Mouse (Mus musculus) small intestine, adult 2 months (tissue): Measurements from ENCODE around the gene Fbxl7. TPM values are rescaled to one million over a fixed set of nuclear protein-coding genes. Genes with fewer than 3 reads are reported as not detected.

Experiments used
- H3K27ac ChIP-seq: fragments of 200-500 bp; 2 replicates; pipeline ENCODE4 v1.5.1; 2012; ENCODE audit warnings: low read depth, low read length, control low read depth, inconsistent platforms; ENCODE audit not compliant: insufficient read depth
- H3K27me3 ChIP-seq: fragments of 200-500 bp; 2 replicates; pipeline ENCODE4 v1.6.1; 2012; ENCODE audit warnings: mild to moderate bottlenecking, moderate library complexity, low read length, inconsistent platforms; ENCODE audit not compliant: control insufficient read depth, insufficient read depth
- H3K36me3 ChIP-seq: fragments of 200-500 bp; 2 replicates; pipeline ENCODE4 v1.6.1; 2012; ENCODE audit warnings: mild to moderate bottlenecking, low read length, control low read depth, inconsistent platforms; ENCODE audit not compliant: control insufficient read depth, insufficient read depth
- H3K4me1 ChIP-seq: fragments of 200-500 bp; 2 replicates; pipeline ENCODE4 v1.6.1; 2012; ENCODE audit warnings: low read length, inconsistent platforms, mixed read lengths; ENCODE audit not compliant: control insufficient read depth, insufficient read depth, insufficient read length
- H3K4me3 ChIP-seq: fragments of 200-500 bp; 2 replicates; pipeline ENCODE4 v1.5.1; 2012; ENCODE audit warnings: low read depth, mild to moderate bottlenecking, control low read depth, inconsistent platforms, low read length, moderate library complexity
- CTCF ChIP-seq: fragments of 200-500 bp; IDR thresholded peaks from 2 replicates; pipeline ENCODE4 v1.5.1; 2012; ENCODE audit warnings: low read depth, mild to moderate bottlenecking, control low read depth, inconsistent platforms, low read length, moderate library complexity, mixed read lengths; ENCODE audit not compliant: insufficient replicate concordance, insufficient read length; ENCODE audit errors: extremely low read depth
- POLR2A ChIP-seq: fragments of 200-500 bp; IDR thresholded peaks from 2 replicates; pipeline ENCODE4 v1.6.1; 2012; ENCODE audit warnings: low read depth, mild to moderate bottlenecking, control low read depth, inconsistent platforms, low read length, moderate library complexity
- WGBS: fragments of 180-500 bp; shearing (Covaris S2); methylation state at CpG from one replicate; pipeline ENCODE4 v1.1.7; 2018; 5-methylcytosine and 5-hydroxymethylcytosine counted together
- polyA plus RNA-seq: library from polyadenylated mRNA; depleted of rRNA; stranded (reverse); fragments of >200 nt; gene quantifications from 2 replicates; pipeline ENCODE4 v1.2.3, GENCODE M21; 2012

Gene Fbxl7
- polyA plus RNA-seq, 1 experiment: 1.2 TPM

DNA sequence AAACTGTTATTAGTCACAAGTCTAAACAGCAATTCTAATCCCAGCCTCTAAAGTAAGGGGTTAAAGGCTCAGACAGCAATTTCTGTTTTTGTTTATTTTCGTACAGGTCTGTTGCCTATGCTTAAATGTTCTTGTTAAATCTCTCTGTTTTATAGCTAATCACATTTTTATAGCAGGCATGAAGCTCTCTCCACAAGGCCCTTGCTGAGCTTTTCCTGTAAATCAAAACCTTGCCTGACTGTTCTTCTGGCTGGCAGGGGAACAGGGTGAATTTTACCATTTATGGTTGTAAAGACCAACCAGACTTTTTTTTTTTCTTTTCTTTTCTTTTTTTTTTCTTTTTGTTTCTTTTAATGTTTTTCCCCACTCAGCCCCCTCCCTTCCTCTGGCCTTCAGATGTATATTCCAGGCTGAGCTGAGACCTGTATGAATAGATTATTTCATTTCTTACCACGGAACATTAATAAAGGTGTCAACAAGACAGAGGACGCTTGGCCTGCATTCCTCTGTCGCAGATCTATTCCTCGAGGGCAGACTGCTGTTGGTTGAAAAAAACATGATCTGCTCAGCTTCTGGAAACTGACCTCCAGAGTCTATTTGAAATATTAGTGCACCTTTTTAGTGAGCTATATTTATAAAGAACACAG is 176.9 kb downstream of the Fbxl7 start:
- TF ChIP-seq POLR2A: no peak
- TF ChIP-seq CTCF: no peak
- no peaks in the 10 kb centered on the region for H3K36me3 ChIP-seq
- 51% methylated on average over 5 of the region's 5 CpGs for WGBS
- no peaks in the 10 kb centered on the region for H3K4me1 ChIP-seq
- no peak overlapping the region for H3K4me3 ChIP-seq
- no peaks in the 10 kb centered on the region for H3K27me3 ChIP-seq
- no peak overlapping the region for H3K27ac ChIP-seq

GRCm38 (mm10) chr15:26717952-26718351 is 177.4 kb downstream of the Fbxl7 start:
- Histone ChIP-seq H3K27me3 (no peaks in the 10 kb centered on the region), H3K36me3 (no peaks in the 10 kb centered on the region), H3K4me1 (no peaks in the 10 kb centered on the region), H3K27ac (no peak overlapping the region), H3K4me3 (no peak overlapping the region)
- TF ChIP-seq POLR2A (no peak), CTCF (no peak)
- 55% methylated on average over 7 of the region's 7 CpGs for WGBS

DNA sequence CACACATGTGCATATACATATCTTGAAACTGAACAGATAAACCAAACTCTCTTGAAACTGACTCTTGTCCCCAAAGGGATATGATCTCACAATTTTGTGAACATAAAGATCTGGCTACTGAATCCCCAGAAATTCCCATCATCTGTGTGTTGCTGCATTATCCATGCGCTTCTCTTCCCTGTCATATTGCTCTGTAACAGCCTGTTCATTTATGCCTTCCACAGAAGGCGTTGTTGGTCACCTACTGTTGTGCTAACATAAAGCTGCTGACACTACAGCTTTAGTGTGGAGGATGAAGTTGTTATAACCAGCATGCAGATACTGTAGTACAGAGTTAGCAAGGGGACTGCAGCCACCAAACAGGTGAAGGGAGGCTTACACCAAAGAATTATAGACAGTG is 179.2 kb downstream of the Fbxl7 start:
- H3K27me3 ChIP-seq: no peaks in the 10 kb centered on the region
- no peaks in the 10 kb centered on the region for H3K4me1 ChIP-seq
- 91% methylated on average over 2 of the region's 2 CpGs for WGBS
- TF ChIP-seq POLR2A (no peak), CTCF (no peak)
- no peak overlapping the region for H3K27ac ChIP-seq
- no peak overlapping the region for H3K4me3 ChIP-seq
- H3K36me3 ChIP-seq: no peaks in the 10 kb centered on the region

DNA sequence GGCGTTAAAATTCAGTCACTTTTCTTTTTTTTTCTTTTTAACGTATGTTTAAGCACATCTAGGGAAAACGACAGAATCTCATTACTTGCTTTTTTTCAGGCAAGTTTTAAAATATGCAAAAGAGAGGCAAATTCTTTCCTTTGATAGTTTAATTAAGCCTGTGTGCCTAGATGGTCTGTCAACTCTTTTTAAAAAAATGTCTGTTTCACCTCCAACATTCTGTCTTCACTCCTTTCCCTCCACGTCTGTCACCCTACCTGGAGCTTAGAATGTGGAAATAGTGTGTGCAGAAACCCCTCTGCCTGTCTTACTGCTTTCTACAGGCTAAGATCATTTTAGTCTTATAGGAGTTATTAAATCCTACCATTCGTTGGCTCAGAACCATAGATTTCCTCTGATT is 179.7 kb downstream of the Fbxl7 start:
- H3K27me3 ChIP-seq: no peaks in the 10 kb centered on the region
- 57% methylated on average over 5 of the region's 5 CpGs for WGBS
- H3K4me3 ChIP-seq: no peak overlapping the region
- H3K27ac ChIP-seq: no peak overlapping the region
- H3K4me1 ChIP-seq: no peaks in the 10 kb centered on the region
- no peaks in the 10 kb centered on the region for H3K36me3 ChIP-seq
- TF ChIP-seq POLR2A: no peak
- TF ChIP-seq CTCF: no peak

DNA sequence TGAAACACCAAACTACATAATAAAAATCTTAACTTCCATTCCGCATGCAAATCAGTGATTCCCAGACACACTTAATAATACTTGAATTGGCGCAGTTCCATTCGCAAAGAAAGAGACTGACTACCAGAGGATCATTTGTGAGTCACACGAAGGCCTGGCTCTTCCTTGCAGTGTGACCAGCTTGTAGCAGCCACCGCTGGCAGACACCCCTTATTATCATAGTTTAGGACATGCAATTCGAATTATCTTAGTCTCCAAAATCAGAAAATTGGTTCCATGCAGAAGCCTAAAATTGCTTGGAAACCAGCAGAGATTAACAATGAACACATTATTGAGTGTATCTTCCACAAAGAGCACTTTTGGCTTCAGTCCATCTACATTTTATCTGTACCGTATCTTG is 183.1 kb downstream of the Fbxl7 start:
- no peaks in the 10 kb centered on the region for H3K4me1 ChIP-seq
- H3K4me3 ChIP-seq: no peak overlapping the region
- no peak overlapping the region for H3K27ac ChIP-seq
- no peaks in the 10 kb centered on the region for H3K36me3 ChIP-seq
- no peaks in the 10 kb centered on the region for H3K27me3 ChIP-seq
- TF ChIP-seq CTCF (no peak), POLR2A (no peak)
- 72% methylated on average over 7 of the region's 7 CpGs for whole genome bisulfite sequencing

DNA sequence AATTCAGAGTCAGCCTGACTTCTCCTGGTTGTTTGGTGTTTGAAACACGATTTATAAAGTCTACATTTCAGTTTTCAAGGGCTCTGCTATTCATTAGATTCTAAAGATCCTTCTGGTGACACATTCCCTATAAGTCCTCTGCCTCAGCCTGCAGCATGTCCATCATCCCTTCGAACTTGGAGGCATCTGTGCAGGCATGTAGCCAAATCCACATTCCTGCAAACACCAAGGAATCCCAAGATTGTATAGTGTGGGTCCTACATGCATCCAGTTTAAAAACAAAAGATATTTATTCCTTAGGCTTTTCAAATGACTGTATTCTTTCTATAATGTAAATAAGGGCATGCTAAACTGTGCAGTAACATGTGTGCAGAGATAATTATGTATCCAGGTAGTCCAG is 190.4 kb downstream of the Fbxl7 start:
- Histone ChIP-seq H3K27me3 (no peaks in the 10 kb centered on the region), H3K4me3 (no peak overlapping the region), H3K36me3 (no peaks in the 10 kb centered on the region), H3K4me1 (no peaks in the 10 kb centered on the region), H3K27ac (no peak overlapping the region)
- TF ChIP-seq CTCF: no peak
- no peak for TF ChIP-seq POLR2A
- 39% methylated on average over 2 of the region's 2 CpGs for WGBS

DNA sequence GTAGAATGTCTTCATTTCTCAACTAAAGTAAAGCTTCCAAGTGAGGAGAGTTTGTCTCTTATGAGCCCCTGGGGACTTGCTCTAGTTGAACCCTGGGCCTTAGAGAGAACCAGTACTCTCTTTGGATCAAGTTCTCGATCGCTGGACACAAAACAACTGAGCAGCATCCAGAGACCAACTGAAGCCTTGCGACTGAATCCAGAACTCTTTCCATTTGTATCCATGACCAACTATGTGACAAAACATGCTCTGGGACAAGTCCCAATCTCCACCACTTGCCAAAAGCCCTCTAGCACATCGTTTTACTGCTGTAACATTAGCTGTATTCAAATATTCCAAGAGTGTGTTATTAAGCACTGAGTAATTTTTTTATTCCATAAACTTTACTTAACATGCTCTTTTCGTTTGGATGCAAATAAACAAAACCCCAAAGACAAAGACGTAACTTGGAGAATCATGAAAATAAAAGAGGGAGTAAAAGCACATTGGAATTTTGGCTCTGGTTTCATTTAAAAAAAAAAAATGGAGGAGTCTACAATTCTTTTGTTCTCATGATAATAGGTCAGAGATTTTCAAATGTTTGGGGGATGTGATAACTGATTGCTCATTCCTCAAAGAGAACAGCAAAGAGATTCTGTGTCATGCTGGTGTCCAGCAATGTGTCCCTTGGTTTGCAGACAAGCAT is 192.1 kb downstream of the Fbxl7 start:
- Histone ChIP-seq H3K4me1 (no peaks in the 10 kb centered on the region), H3K36me3 (no peaks in the 10 kb centered on the region), H3K27me3 (no peaks in the 10 kb centered on the region), H3K4me3 (no peak overlapping the region), H3K27ac (no peak overlapping the region)
- WGBS: 76% methylated on average over 6 of the region's 6 CpGs
- no peak for TF ChIP-seq POLR2A
- TF ChIP-seq CTCF: no peak
